Mouse (Mus musculus): ENCODE measurements around the gene Cd47. TPM values are rescaled to one million over a fixed set of nuclear protein-coding genes. Genes with fewer than 3 reads are reported as not detected.

The Cd47 gene
- polyA plus RNA-seq, 1 experiment from 2014 or later, result 85.0 TPM

- Histone ChIP-seq H3K4me2 (replicated peaks) (peak overlapping the region; percentile 39), H3K4me1 (replicated peaks) (peaks cover 5% of the 10 kb centered on the region; the same call in 1 of the 2 replicates)
These were observed 58.8 kb downstream of the Cd47 start for GRCm38 (mm10) chr16:49858907-49859853.

GRCm38 (mm10) chr16:49861986-49862385 lies 61.7 kb downstream of the Cd47 start:
- no peak for ATAC-seq
- H3K4me1 ChIP-seq (replicated peaks), result peaks cover 5% of the 10 kb centered on the region; the same call in 1 of the 2 replicates
- H3K4me3 ChIP-seq (replicated peaks), result no peak overlapping the region
- H3K27me3 ChIP-seq (replicated peaks), result no peaks in the 10 kb centered on the region
- no peak overlapping the region for H3K9ac ChIP-seq
- WGBS, result 94% methylated on average over 1 of the region's 1 CpGs
- H3K27ac ChIP-seq, result no peak overlapping the region
- no peak overlapping the region for H3K4me2 ChIP-seq (replicated peaks)
- H3K36me3 ChIP-seq, result no peaks in the 10 kb centered on the region
- H3K9me3 ChIP-seq, result no peaks in the 10 kb centered on the region

More at GRCm38 (mm10) chr16:49858907-49859853, 58.8 kb downstream of the Cd47 start:
- no peak overlapping the region for H3K4me3 ChIP-seq (replicated peaks)
- no peaks in the 10 kb centered on the region for H3K9me3 ChIP-seq
- H3K9ac ChIP-seq, result no peak overlapping the region
- no peak overlapping the region for H3K27ac ChIP-seq
- WGBS, result 68% methylated on average over 4 of the region's 4 CpGs
- no peaks in the 10 kb centered on the region for H3K27me3 ChIP-seq (replicated peaks)
- H3K36me3 ChIP-seq, result no peaks in the 10 kb centered on the region
- ATAC-seq, result no peak

- ATAC-seq, result peak; percentile 80
- Histone ChIP-seq H3K9ac (no peak overlapping the region), H3K36me3 (no peaks in the 10 kb centered on the region), H3K4me3 (replicated peaks) (no peak overlapping the region), H3K27me3 (replicated peaks) (no peaks in the 10 kb centered on the region), H3K9me3 (no peaks in the 10 kb centered on the region), H3K27ac (no peak overlapping the region), H3K4me1 (replicated peaks) (no peaks in the 10 kb centered on the region), H3K4me2 (replicated peaks) (no peak overlapping the region)
- WGBS, result 55% methylated on average over 2 of the region's 2 CpGs
These were observed 66.3 kb downstream of the Cd47 start for GRCm38 (mm10) chr16:49866617-49867016.

- ATAC-seq, result no peak
- H3K4me2 ChIP-seq (replicated peaks), result no peak overlapping the region
These were observed 67.9 kb downstream of the Cd47 start for GRCm38 (mm10) chr16:49868278-49868677.

GRCm38 (mm10) chr16:49873918-49874317 lies 73.6 kb downstream of the Cd47 start:
- Histone ChIP-seq H3K27ac (no peak overlapping the region), H3K4me2 (replicated peaks) (no peak overlapping the region)
- WGBS, result 46% methylated on average over 2 of the region's 2 CpGs

More at GRCm38 (mm10) chr16:49868278-49868677, 67.9 kb downstream of the Cd47 start:
- H3K4me3 ChIP-seq (replicated peaks), result no peak overlapping the region
- H3K27me3 ChIP-seq (replicated peaks), result no peaks in the 10 kb centered on the region
- no peaks in the 10 kb centered on the region for H3K36me3 ChIP-seq
- H3K27ac ChIP-seq, result no peak overlapping the region
- H3K4me1 ChIP-seq (replicated peaks), result no peaks in the 10 kb centered on the region
- no peaks in the 10 kb centered on the region for H3K9me3 ChIP-seq
- WGBS, result 94% methylated on average over 1 of the region's 1 CpGs
- H3K9ac ChIP-seq, result no peak overlapping the region

GRCm38 (mm10) chr16:49874546-49874945 lies 74.2 kb downstream of the Cd47 start:
- Histone ChIP-seq H3K36me3 (no peaks in the 10 kb centered on the region), H3K27ac (no peak overlapping the region), H3K4me1 (replicated peaks) (0 out of 2 replicates have a peak, but pooled peaks cover 4% of the 10 kb centered on the region), H3K9me3 (no peaks in the 10 kb centered on the region), H3K4me3 (replicated peaks) (no peak overlapping the region), H3K4me2 (replicated peaks) (no peak overlapping the region), H3K9ac (no peak overlapping the region), H3K27me3 (replicated peaks) (no peaks in the 10 kb centered on the region)
- WGBS, result 63% methylated on average over 1 of the region's 1 CpGs
- peak; percentile 71 for ATAC-seq

More at GRCm38 (mm10) chr16:49873918-49874317, 73.6 kb downstream of the Cd47 start:
- Histone ChIP-seq H3K27me3 (replicated peaks) (no peaks in the 10 kb centered on the region), H3K4me1 (replicated peaks) (0 out of 2 replicates have a peak, but pooled peaks cover 4% of the 10 kb centered on the region), H3K4me3 (replicated peaks) (no peak overlapping the region), H3K9me3 (no peaks in the 10 kb centered on the region), H3K36me3 (no peaks in the 10 kb centered on the region), H3K9ac (no peak overlapping the region)
- ATAC-seq, result no peak

GRCm38 (mm10) chr16:49876291-49877030 lies 76.1 kb downstream of the Cd47 start:
- H3K4me1 ChIP-seq (replicated peaks), result 0 out of 2 replicates have a peak, but pooled peaks cover 4% of the 10 kb centered on the region
- ATAC-seq, result peak; percentile 42
- 77% methylated on average over 9 of the region's 9 CpGs for WGBS
- no peak overlapping the region for H3K4me3 ChIP-seq (replicated peaks)
- H3K9ac ChIP-seq, result no peak overlapping the region
- H3K27ac ChIP-seq, result no peak overlapping the region
- H3K9me3 ChIP-seq, result no peaks in the 10 kb centered on the region
- H3K4me2 ChIP-seq (replicated peaks), result no peak overlapping the region
- H3K27me3 ChIP-seq (replicated peaks), result no peaks in the 10 kb centered on the region
- no peaks in the 10 kb centered on the region for H3K36me3 ChIP-seq

GRCm38 (mm10) chr16:49877243-49877642 lies 76.9 kb downstream of the Cd47 start:
- no peak overlapping the region for H3K27ac ChIP-seq
- no peaks in the 10 kb centered on the region for H3K27me3 ChIP-seq (replicated peaks)
- no peak overlapping the region for H3K9ac ChIP-seq
- WGBS, result 93% methylated on average over 9 of the region's 9 CpGs
- H3K4me1 ChIP-seq (replicated peaks), result 0 out of 2 replicates have a peak, but pooled peaks cover 4% of the 10 kb centered on the region
- H3K4me2 ChIP-seq (replicated peaks), result no peak overlapping the region
- ATAC-seq, result no peak
- no peaks in the 10 kb centered on the region for H3K36me3 ChIP-seq
- H3K9me3 ChIP-seq, result no peaks in the 10 kb centered on the region
- H3K4me3 ChIP-seq (replicated peaks), result no peak overlapping the region

GRCm38 (mm10) chr16:49878051-49878450 lies 77.7 kb downstream of the Cd47 start:
- H3K9me3 ChIP-seq, result no peaks in the 10 kb centered on the region
- H3K36me3 ChIP-seq, result no peaks in the 10 kb centered on the region
- no peak overlapping the region for H3K4me2 ChIP-seq (replicated peaks)
- H3K9ac ChIP-seq, result no peak overlapping the region
- ATAC-seq, result no peak
- 0 out of 2 replicates have a peak, but pooled peaks cover 4% of the 10 kb centered on the region for H3K4me1 ChIP-seq (replicated peaks)
- H3K27ac ChIP-seq, result no peak overlapping the region
- no peaks in the 10 kb centered on the region for H3K27me3 ChIP-seq (replicated peaks)
- WGBS, result 92% methylated on average over 2 of the region's 2 CpGs
- no peak overlapping the region for H3K4me3 ChIP-seq (replicated peaks)

GRCm38 (mm10) chr16:49886403-49887066 lies 86.2 kb downstream of the Cd47 start:
- Histone ChIP-seq H3K4me2 (replicated peaks) (no peak overlapping the region), H3K9ac (no peak overlapping the region), H3K27ac (no peak overlapping the region), H3K4me1 (replicated peaks) (no peaks in the 10 kb centered on the region), H3K36me3 (0 out of 2 replicates have a peak, but pooled peaks cover 2% of the 10 kb centered on the region), H3K4me3 (replicated peaks) (no peak overlapping the region), H3K27me3 (replicated peaks) (no peaks in the 10 kb centered on the region), H3K9me3 (no peaks in the 10 kb centered on the region)
- 93% methylated on average over 9 of the region's 9 CpGs for WGBS
- no peak for ATAC-seq

GRCm38 (mm10) chr16:49887290-49887689 lies 87.0 kb downstream of the Cd47 start:
- Histone ChIP-seq H3K9ac (no peak overlapping the region), H3K4me2 (replicated peaks) (no peak overlapping the region), H3K4me1 (replicated peaks) (no peaks in the 10 kb centered on the region), H3K9me3 (no peaks in the 10 kb centered on the region), H3K36me3 (0 out of 2 replicates have a peak, but pooled peaks cover 2% of the 10 kb centered on the region), H3K27me3 (replicated peaks) (no peaks in the 10 kb centered on the region), H3K4me3 (replicated peaks) (no peak overlapping the region), H3K27ac (no peak overlapping the region)
- WGBS, result 67% methylated on average over 3 of the region's 3 CpGs
- ATAC-seq, result no peak

Data from intestine, embryonic 15.5 days (tissue).